Mouse (Mus musculus): Measurements from ENCODE around the gene Abcc8.

DNA sequence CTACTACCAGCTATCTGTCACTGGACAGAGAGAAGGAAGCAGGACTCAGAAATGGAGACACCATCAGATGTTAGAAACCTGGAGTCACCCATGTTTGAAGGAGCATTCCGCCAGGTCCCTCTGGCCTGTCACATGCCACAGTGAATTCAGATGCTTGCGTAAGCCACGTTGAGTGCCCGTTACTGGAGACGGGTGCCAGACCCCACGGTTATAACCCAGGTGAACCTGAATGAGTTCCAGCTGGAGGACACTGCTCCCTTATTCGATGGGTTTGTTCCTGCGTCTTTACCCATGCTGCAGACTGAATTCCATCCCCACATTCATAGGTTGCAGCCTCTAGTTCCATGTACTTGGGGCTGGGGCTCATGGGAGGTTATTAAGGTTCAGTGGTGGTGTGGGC lies 76.1 kb downstream of the Abcc8 start:
- no peak for TF ChIP-seq MYOD1 (IDR thresholded peaks at IDR 0.05; ENCODE audit: control insufficient read depth, insufficient read length, low read depth)
- TF ChIP-seq CTCF (IDR thresholded peaks at IDR 0.05; ENCODE audit: control insufficient read depth, insufficient read depth, insufficient read length): no peak
- TF ChIP-seq USF1 (IDR thresholded peaks at IDR 0.05; ENCODE audit: low read depth): no peak
- no peak for TF ChIP-seq MAX (IDR thresholded peaks at IDR 0.05)
